Mouse (Mus musculus) brain, embryonic 18.5 days (tissue): ENCODE data around the gene Plekhj1.
A peak's percentile ranks its signal among the peaks of the same experiment; 100 is the strongest.

ENCODE experiments used
- DNase-seq: peaks from one replicate; pipeline ENCODE4 v3.0.0-alpha.2; 2012; ENCODE audit warnings: low read depth, low spot score

Plekhj1 gene

DNA sequence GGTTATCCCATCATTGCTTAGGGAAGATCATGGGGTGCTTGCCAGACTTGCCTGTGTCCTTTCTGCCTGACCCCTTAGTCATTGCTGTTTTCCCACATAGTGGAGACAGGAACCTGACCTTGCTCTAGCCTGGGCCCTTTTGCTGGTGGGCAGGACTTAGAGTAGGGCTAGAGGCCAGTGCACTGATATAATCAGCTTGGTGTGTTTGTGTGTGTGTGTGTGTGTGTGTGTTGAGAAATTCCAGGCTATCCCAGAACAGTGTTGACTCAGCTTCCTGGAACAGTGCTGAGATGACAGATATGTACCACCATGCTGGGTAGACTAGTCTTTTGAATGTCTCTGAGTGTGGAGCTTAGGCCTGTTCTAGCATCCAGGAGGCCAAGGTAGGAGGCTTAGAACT, 18.9 kb downstream of the Plekhj1 start:
- DNase-seq = no peak

DNA sequence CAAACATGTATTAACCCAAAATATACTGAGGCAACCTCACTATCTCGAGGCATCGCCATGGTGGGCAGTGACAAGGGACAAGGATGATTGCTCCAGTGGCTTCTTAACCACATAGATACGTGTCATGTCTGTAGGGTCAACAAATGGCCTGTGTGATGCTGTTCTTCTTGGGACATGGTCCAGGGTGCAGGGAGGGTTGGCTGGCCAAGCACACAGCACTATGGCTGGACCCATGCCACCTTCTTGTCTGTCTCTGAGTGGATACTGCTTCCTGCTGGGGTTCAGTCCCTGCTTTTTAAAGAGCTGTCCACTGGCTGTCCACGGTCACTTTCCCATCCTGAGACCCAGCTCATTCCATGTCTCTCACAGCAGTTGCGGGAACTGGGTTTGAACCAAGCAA, 21.3 kb downstream of the Plekhj1 start:
- DNase-seq = no peak

DNA sequence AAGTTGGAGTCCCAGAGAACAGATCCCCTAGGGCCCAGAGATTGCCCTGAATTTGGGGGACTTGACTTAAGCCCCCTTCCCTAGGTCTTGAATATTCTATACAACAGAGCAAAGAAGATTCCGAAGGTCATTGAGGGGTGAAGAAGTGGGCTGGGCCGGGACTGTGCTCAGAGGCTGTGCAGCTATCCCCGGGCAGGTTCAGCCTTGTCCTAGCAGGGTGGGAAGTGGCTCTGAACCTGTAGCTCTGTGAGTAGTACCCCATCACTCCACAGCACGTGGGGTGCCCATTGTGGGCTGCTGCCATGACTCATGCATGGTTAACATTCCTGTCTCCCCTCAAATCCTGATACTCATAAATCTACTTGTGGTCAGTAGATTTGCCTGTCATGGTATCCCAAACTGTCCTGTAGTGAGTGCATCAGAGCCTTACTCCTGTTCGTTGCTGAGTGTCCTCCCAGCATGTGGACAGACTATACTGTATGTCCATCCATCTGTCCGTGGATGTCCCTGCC, 22.0 kb downstream of the Plekhj1 start:
- no peak for DNase-seq

DNA sequence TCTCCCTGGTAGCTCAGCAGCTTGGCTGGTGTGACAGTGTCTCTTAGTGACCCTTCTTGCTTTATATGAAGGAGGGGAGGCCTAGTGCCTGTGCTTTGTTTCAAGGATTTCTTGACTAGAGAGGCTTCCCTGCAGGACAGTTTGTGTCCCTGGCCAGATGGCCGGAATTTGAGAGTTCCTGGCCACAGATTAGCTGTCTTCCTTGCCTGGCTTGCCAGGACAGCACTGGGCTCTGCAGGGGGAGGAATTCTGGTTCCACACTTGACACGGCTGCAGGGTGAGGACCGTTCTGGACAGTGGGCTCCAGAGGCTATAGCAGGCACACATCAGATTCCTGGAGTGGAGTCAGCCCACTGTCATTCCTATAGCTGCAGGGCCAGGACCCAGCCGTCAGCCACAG, 22.7 kb downstream of the Plekhj1 start:
- DNase-seq = no peak

DNA sequence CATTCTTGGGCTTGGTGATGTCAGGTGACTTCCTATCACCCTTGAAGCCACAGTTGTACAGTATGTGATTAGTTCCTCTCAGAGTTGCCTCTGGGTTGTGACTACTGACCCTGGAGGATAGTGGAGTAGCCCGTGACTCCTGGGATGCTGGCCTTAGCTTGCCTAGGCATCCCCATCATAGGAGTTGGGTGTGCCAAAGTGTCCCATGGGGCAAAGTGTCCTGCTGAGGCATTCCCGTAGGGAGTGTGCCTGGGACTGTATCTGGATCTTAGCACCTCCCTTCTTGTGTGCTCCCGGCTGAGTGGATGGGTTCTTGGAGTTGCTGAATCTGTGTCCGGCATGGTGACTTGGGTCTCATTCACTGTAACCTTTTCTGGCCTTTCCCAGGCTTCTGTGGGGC, 23.4 kb downstream of the Plekhj1 start:
- DNase-seq = no peak

DNA sequence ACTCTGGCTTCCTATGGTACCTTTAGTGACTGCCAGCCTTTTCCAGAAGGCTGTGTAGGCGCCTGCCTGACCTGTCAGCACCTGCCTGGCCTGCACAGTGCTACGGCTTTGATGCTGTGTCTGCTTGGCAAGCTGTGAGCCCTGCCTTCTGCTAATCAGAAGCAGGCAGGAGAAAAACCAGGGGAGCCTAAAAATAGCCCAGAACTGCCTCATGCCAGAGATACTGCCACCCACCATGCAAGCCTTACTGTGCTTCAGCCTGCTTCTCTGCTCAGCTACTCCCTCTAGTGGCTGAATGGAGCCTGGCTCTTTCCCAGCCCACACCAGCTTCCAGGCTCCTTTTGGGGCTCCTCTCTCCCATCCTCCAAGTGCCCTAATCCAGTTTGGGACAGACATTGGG, 23.9 kb downstream of the Plekhj1 start:
- peak; percentile 39 for DNase-seq

DNA sequence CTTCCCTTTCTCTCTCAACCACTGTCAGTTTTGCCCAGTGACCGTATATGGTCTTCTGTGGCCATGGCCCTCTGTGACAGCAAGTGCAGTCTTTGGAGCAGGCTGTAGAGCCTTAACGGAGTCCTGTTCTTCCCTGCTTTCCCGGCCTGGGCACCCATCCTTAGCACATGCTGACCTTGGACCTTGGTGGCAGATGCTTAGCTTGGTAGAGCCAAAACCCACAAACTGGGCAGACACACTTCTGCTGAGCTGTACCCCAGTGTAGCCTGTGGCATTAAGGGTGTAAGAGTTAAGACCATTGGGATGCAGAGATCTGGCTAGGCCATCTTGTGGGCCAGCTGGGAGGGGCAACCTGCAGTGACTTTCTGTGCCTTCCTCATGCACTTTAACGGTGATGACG, 24.6 kb downstream of the Plekhj1 start:
- no peak for DNase-seq

DNA sequence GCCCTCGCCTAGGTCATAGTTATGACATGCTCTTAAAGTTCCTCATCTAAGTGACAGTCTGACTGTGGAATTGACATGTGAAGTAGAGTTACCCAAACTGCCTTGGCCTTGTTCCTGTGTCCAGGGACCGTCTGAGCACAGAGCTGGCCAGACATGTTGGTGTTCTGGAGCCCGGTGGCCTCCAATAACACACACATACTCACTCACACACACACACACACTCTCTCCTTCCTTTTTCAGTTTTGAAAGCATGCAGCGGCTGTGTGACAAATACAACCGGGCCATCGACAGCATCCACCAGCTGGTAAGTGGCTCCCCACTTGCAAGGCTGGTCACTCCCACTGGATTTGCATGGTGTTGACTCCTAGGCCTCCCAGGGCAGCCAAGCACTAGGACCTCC, 30.1 kb downstream of the Plekhj1 start:
- DNase-seq = no peak

DNA sequence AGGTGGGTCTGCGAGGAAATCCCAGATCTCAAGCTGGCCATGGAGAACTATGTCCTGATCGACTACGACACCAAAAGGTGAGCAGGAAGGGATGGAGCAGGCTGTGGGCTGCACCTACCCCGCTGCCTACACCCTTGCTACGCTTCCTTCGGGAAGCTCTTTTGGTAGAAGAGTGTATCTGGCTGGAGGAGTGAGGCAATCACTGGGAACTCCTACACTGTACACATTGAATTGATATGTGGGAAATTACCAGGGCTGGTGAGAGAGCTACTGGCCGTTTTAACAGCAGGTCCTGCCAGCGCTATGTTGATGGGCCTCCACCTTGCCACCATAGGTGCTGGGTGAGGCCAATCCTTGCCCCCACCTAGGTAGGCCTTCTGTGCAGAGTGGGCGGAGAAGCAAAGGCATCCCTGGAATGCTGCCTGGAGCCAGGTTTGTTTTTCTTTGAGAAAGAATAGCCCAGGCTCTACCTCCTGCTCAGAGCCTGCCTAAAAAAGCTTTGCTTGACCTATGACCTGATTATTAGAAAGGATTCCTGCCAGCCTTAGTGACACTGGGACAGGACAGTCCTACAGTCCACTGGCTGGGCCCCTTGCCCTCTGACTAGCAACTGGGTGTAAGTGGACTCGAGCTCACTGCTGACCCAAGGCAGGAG, 32.1 kb downstream of the Plekhj1 start:
- no peak for DNase-seq

DNA sequence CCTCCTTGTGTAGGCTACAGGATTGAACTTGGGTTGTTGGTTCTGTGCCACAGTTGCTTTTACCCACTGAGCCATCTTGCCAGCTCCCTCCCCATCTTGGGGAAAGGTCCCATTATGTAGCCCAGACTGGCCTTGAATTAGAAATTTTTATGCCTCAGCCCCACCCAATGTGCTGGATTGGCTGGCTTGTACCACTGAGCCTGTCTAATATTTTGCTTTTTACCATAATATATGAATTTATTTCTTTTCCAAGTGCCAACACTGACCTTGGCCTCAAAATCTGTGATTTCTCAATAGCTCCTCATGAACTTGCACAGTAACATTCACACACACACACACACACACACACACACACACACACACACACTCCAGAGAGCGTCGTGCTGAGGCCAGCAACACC, 32.7 kb downstream of the Plekhj1 start:
- no peak for DNase-seq

DNA sequence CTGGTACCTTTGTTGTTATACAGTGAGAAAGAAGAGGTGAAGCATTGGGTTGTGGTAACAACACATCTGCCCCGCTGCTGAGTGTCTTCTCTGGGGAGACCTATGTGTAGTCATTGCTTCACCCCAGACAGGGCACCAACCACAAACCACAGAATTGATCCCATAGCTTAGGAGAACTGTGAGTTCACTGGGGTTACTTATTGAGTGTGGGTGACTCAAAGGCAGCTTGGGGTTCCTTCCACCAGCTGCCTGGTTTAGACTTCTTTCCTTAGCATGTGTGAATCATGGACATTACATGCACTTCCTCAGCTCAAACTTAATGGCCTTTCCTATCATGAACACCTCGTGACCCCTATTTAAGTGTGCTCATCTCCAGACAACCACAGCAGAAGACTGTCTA, 34.9 kb downstream of the Plekhj1 start:
- no peak for DNase-seq

DNA sequence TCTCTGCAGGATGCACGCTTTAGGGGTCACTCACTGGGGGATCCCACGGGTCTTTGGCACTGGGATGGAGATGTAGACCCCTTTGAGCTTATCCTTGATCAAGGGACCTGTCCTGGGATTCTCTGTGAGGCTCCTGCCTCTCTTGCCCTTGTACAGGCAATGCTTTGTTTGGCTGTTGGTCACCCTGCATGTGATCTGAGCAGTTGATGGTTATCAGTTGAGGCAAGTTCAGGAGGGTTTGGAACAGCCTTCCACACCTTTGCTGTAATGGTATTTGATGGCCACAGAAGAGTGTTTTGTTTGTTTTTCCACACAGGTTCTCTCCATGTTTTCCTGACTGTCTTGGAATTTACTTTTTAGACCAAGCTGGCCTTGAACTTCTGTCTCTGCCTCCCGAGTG, 36.6 kb downstream of the Plekhj1 start:
- DNase-seq = no peak

DNA sequence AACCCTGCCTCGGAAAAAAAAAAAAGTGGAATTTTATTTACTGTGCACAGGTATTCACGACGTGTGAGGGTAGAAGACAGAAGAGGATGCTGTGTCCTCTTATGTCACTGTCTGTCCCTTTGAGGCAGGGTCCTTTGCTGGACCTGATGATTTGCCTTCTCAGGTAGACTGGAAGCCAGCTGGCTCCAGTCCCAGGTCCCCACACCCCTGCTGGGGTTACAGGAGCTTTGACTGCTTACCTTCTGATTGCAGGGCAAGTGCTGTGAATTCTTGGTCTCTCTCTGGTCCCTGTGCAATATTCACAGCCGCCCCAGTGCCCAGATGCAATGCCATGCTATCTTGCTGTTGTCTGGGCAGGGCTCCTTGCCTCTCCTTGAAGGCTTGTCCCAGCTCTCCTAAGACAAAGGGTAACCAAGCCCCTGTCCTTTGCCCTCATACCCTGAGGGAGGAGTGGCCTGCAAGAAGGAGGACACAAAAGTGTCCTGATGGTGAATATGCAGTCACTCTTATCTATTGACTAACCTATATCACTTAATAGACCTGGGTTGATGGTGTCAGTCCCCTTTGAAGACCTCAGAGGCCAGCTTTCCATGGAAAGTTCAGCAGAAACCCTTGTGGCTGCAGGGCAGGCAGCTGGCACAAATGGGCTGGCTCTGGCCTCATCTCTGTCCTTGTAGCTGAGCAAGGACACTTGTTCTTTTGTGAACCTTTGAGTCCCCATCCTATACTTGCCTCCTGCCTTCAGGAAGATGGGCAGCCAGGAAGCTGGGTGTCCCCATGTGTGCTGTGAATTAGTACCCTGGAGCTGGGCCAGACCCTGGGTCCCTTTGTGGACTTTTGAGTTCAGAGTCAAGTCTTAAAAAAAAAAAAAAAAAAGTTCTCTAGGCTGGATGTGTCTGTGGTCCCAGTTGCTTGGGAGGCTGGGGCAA, 37.6 kb downstream of the Plekhj1 start:
- DNase-seq = no peak

DNA sequence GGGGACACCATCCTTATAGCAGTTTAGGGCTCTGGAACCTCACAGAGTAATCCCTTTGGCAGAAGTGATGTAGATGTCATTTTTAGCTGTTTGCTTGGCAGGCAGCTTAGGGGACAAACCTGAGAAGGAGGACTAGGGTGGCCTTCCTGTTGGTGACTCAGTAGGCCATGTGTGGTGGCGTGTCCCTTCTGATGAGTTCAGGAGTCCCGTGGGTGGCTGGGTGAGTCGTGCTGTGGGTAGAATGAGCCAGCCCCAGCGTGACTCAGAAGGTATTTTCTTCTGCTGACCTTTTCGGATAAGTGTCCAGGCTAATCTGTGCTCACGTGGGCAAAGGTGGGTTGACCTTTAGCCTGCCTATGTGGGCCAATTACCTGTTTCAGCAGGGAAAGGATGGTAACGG, 39.8 kb downstream of the Plekhj1 start:
- DNase-seq = no peak

DNA sequence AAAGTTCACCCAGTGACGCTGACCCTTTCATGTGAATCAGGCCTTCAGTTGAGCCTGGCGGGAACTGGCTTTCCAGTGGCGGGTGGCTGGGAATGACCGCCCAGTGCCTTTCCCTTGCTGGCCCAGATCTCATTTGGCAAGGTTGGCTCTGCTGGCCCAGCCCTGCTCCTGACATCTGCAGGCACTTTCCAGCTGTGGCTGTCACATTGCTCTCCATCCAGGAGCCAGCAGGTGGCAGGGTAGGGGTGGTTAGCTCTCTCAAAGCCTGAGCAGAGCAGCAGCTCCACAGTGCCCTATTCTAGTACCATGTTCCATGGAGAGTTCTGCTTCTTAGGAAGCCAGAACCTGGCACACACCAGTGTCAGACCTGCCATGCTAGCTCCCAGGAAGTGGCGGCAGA, 40.7 kb downstream of the Plekhj1 start:
- no peak for DNase-seq

DNA sequence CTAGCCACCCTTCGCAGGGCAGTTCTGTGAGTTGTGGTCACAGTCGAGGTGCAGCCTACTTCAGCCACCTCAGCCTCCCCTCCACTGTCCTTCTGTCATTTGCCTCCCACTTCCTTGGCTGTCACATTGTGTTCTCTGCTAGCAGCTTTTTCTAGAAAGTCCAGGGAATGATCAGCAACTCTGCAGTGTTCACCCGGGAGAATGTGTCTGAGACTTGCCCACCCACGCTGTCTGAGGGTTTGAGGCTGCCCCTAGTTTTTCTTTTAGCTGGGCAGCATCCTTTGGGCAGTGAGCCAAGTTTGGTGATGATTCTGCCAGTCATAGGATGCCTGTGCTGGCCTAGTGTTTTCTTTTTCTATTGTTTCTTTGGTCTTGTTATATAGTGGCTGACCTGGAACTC, 41.5 kb downstream of the Plekhj1 start:
- no peak for DNase-seq

DNA sequence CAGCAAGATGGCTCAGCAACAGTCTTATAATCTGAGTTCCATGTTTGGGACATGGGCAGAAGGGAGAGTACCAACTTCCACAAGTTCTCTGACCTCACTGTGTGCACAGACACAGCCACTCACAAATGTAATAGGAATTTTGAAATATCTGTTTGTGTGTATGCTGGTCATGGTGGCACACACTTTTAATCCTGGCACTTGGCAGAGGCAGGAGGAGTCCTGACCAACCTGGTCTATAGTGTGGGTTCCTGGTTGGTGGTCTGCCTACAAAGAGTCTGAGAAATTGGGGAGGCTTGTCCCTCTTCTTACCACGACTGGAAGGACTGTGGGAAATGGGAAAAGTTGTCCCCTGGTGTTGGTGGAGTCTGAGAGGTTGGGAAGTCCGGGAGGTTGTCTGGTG, 41.9 kb downstream of the Plekhj1 start:
- no peak for DNase-seq

DNA sequence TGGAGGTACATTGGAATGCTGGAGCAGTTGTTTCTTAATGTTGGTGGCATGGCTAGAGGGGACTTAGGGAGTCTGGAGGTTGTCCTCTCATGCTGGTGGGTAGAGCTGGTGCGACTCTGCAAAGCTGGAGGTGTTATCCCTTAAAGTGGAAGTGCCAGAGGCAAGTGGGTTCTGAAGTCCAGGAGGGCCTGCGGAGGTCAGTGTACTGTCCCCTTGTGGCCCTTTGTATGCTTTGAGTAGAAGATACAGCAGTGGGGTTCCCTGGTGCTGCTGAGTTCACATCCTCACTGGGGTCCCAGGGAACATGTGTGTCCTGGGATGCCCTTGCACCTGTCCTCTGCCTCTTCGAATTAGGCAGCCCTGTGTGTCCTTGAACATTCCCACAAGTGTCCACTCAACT, 42.3 kb downstream of the Plekhj1 start:
- no peak for DNase-seq

DNA sequence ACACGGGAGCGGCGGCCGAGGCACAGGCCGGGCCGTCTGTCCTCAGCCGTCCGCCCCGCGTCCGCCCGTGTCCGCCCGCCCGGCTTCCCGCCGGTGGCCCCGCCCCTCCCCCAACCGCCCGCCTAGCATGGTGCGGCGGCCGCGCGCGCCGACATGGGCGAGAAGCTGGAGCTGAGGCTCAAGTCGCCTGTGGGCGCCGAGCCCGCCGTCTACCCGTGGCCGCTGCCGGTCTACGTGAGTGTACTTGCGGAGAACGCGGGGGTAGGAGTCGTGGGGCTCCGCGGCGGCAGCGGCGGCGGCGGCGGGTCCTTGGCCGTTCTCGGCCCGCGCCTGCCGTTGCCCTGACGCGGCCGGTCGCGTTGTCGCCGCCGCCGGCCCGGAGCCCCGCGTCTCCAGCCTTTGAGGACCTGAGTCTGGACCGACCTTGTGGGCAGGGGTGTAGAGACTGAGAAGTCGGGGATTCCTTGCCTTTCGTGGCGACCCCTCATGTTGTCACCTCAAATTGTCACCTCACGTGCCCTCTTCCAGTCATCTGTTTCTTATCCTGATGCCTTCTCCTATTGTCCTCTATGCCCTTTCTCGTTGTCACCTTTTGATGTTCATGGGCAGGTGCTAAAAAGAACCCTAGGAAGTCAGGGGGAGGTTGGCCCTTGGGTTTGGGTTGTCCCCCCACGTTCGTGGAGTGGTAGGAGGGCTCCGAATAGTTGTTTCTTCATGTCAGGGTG, 43.0 kb downstream of the Plekhj1 start:
- DNase-seq = no peak

DNA sequence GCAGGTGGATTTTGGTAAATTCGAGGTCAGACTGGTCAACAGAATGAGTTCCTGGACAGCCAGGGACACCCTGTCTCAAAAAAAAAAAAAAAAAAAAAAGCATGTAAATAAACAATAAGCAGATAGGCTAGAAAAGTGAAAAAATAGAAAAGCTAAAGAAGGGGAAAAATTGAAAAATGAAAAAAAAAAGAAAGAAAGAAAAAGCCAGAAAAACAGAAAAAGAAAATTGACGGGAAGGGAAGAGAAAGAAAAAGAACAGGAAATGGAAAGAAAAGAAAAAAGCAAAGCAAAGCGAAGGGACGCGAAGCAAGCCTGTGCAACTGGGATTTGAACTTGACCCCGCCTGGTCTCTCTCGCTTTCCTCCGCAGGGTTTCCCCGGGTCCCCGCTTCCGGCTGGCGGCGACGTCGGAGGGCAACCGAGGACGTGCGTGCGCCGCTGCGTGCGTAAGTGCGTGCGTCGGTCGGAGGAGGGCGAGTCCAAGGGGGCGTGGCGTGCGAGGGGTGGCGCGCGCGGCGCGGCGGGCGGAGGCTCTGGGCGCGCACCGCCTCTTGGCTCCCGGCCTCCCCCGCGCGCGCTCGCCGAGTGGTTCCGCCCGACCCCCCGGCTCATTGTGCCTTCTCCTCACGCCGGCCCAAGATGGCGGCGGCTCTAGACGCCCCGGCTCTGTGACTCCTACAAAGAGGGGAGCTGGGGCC, 43.7 kb downstream of the Plekhj1 start, which contains the start of gene Dot1l:
Gene Dot1l, plus strand, starts transcription at position 613 of the 697 bp plus-strand sequence.
- peak; percentile 91 for DNase-seq

DNA sequence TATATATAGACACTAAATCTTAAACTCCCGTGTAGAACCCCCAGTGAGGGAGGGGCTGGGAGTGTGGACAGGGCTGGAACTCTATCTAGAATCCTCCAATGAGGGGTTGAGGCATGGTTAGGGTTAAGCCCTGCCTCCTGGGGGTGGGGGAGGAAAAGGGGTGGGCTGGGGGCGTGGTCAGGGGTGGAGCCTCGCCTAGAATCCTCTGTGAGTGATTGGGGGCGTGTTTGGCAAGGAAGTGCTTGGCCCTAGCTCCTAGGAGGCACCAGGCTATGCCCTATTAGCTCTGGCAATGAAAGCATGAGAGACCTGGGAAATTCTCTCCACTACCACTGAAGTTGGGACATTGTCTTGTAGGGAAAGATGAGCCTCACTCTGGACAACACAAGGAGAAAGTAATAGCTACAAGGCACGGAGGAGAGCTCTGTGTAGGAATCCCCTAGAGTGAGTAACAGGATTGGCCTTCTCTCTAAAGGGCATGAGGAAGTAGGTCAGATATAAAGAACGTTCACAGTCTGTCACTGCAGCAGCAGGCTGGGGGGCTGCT, 46.3 kb downstream of the Plekhj1 start:
- DNase-seq = no peak
